9 mouse cellular contexts compared by ENCODE assay signal in genomic region chr6:51459313-51460020, GRCm38 (mm10). TPM values are rescaled to one million over a fixed set of nuclear protein-coding genes. Genes with fewer than 3 reads are reported as not detected.
A peak's percentile ranks its signal among the peaks of the same experiment; 100 is the strongest.
DNase-seq lines count a peak whose midpoint lies in the region; ATAC-seq and TF ChIP-seq lines count a peak whose summit lies in the region.
"Had no signal": no experiment of that assay in that cellular context is flagged by ENCODE, and none has a peak within 500 bp of the region (broad histone marks: within the 10 kb centered on the region; RNA-seq: fewer than 3 reads in every experiment).

No protein-coding gene starts in this region.

- no peak overlapping the region for H3K27ac ChIP-seq in kidney, embryonic 15.5 days
- no peak overlapping the region for H3K27ac ChIP-seq in kidney, adult 2 months (ENCODE audit: insufficient read depth, low read depth, low read length)
- H3K27ac ChIP-seq in embryonic fibroblast, embryonic 13.5 days (ENCODE audit: insufficient read depth, low read length), result no peak overlapping the region
- H3K27ac ChIP-seq in limb, embryonic 14.5 days (replicated peaks; ENCODE audit: low read depth, low read length), result no peak overlapping the region

- no peaks in the 10 kb centered on the region for H3K27me3 ChIP-seq in kidney, embryonic 15.5 days
- no peaks in the 10 kb centered on the region for H3K27me3 ChIP-seq in kidney, adult 2 months (replicated peaks; ENCODE audit: control insufficient read depth, insufficient read depth, low read length)
- H3K27me3 ChIP-seq in limb, embryonic 14.5 days (ENCODE audit: control insufficient read depth, insufficient read depth, low read length), result no peaks in the 10 kb centered on the region

- no peak overlapping the region for H3K4me2 ChIP-seq in kidney, embryonic 15.5 days
- no peak overlapping the region for H3K4me2 ChIP-seq in limb, embryonic 14.5 days (replicated peaks; ENCODE audit: low read depth, low read length, severe bottlenecking)

- no peaks in the 10 kb centered on the region for H3K9me3 ChIP-seq in kidney, embryonic 15.5 days (replicated peaks)
- no peaks in the 10 kb centered on the region for H3K9me3 ChIP-seq in limb, embryonic 14.5 days (ENCODE audit: control insufficient read depth, low read length)

- ATAC-seq in kidney, embryonic 15.5 days (replicated peaks; ENCODE audit: low FRiP score), result peak; percentile 44
- peak; percentile 53 for ATAC-seq in limb, embryonic 14.5 days (ENCODE audit: low FRiP score, low read depth)

- no peak overlapping the region for H3K4me3 ChIP-seq in kidney, embryonic 15.5 days (replicated peaks)
- no peak overlapping the region for H3K4me3 ChIP-seq in kidney, adult 2 months (ENCODE audit: insufficient read depth, low read depth, low read length)
- no peak overlapping the region for H3K4me3 ChIP-seq in embryonic fibroblast, embryonic 13.5 days (ENCODE audit: insufficient read depth, low read length)
- H3K4me3 ChIP-seq in limb, embryonic 14.5 days (replicated peaks; ENCODE audit: low read length), result no peak overlapping the region
- H3K4me3 ChIP-seq: myocyte had no signal

- no peak for DNase-seq in kidney, adult 2 months
- no peak for DNase-seq in limb, embryonic 14.5 days (ENCODE audit: low spot score)
- DNase-seq in retina, embryonic 14.5 days (ENCODE audit: low spot score), result peak; percentile 53
- no peak for DNase-seq in spleen, postnatal 4 days (ENCODE audit: low spot score in 2 of 2)
- no peak for DNase-seq in left cerebral cortex, adult 11 months (ENCODE audit: low spot score)
- no peak for DNase-seq in lung, adult 18-20 months

- WGBS in kidney, embryonic 15.5 days, result 43% methylated on average over 5 of the region's 5 CpGs
- WGBS in kidney, adult 2 months, result 58% methylated on average over 5 of the region's 5 CpGs
- WGBS in limb, embryonic 14.5 days, result 41% methylated on average over 5 of the region's 5 CpGs

- TF ChIP-seq POLR2A in kidney, adult 2 months (IDR thresholded peaks at IDR 0.05; ENCODE audit: low read depth, low read length), result no peak
- TF ChIP-seq POLR2A in embryonic fibroblast, embryonic 13.5 days (IDR thresholded peaks at IDR 0.05; ENCODE audit: low read depth, low read length), result 0 out of 2 replicates have a peak, but pooled peaks have one; percentile 34
- TF ChIP-seq POLR2A in limb, embryonic 14.5 days (IDR thresholded peaks at IDR 0.05; ENCODE audit: borderline replicate concordance, extremely low read depth, insufficient read depth, insufficient read length), result no peak

- peaks cover 6% of the 10 kb centered on the region; the same call in 1 of the 2 replicates for H3K4me1 ChIP-seq in kidney, embryonic 15.5 days
- no peaks in the 10 kb centered on the region; the same call in 1 of the 2 replicates for H3K4me1 ChIP-seq in kidney, adult 2 months (ENCODE audit: control insufficient read depth, insufficient read depth, low read length)
- no peaks in the 10 kb centered on the region for H3K4me1 ChIP-seq in embryonic fibroblast, embryonic 13.5 days (ENCODE audit: control insufficient read depth, insufficient read depth, low read length)
- 0 out of 2 replicates have a peak, but pooled peaks cover 3% of the 10 kb centered on the region for H3K4me1 ChIP-seq in limb, embryonic 14.5 days (ENCODE audit: control insufficient read depth, insufficient read depth, low read length)

- no peak overlapping the region for H3K9ac ChIP-seq in kidney, embryonic 15.5 days
- H3K9ac ChIP-seq in limb, embryonic 14.5 days (ENCODE audit: low read depth, low read length, severe bottlenecking), result no peak overlapping the region

- TF ChIP-seq CTCF in kidney, adult 2 months (conservative IDR thresholded peaks at IDR 0.05; ENCODE audit: insufficient read depth, insufficient read length, low read depth, low read length), result no peak
- no peak for TF ChIP-seq CTCF in embryonic fibroblast, embryonic 13.5 days (IDR thresholded peaks at IDR 0.05; ENCODE audit: borderline replicate concordance, insufficient read depth, low read length)

- H3K36me3 ChIP-seq in kidney, embryonic 15.5 days, result peaks cover 60% of the 10 kb centered on the region
- H3K36me3 ChIP-seq in kidney, adult 2 months (ENCODE audit: control insufficient read depth, insufficient read depth, low read length), result peaks cover 37% of the 10 kb centered on the region
- peaks cover 57% of the 10 kb centered on the region for H3K36me3 ChIP-seq in limb, embryonic 14.5 days (ENCODE audit: control insufficient read depth, insufficient read depth, low read length)

RNA-seq across cellular contexts. Expression of gene Hnrnpa2b1, which starts 10.2 kb away (rescaled TPM):
- 2,022 and 2,214 TPM in 2 replicates for polyA plus RNA-seq in kidney, embryonic 15.5 days (2015; fragmentation: Nextera tagmentation; extraction: Ambion mirVana)
- 63.0 and 105 TPM in 2 replicates for polyA plus RNA-seq in kidney, adult 2 months (2012; rRNA removed)
- 838 and 1,144 TPM in 2 replicates for polyA plus RNA-seq in embryonic fibroblast, embryonic 13.5 days (2011; ENCODE audit: insufficient read length, low read depth, missing spikeins)
- polyA plus RNA-seq in limb, embryonic 14.5 days (2012; rRNA removed), result 1,157 and 1,691 TPM in 2 replicates
- polyA plus RNA-seq in limb, embryonic 14.5 days (2014; fragmentation: Nextera tagmentation; extraction: Ambion mirVana), result 1,002 and 1,100 TPM in 2 replicates

RNA-seq across cellular contexts. Expression of gene Cbx3, which starts 10.7 kb away (rescaled TPM):
- polyA plus RNA-seq in kidney, embryonic 15.5 days (2015; fragmentation: Nextera tagmentation; extraction: Ambion mirVana), result 476 and 547 TPM in 2 replicates
- 5.7 and 11.0 TPM in 2 replicates for polyA plus RNA-seq in kidney, adult 2 months (2012; rRNA removed)
- 162 and 261 TPM in 2 replicates for polyA plus RNA-seq in embryonic fibroblast, embryonic 13.5 days (2011; ENCODE audit: insufficient read length, low read depth, missing spikeins)
- polyA plus RNA-seq in limb, embryonic 14.5 days (2012; rRNA removed), result 93.6 and 120 TPM in 2 replicates
- polyA plus RNA-seq in limb, embryonic 14.5 days (2014; fragmentation: Nextera tagmentation; extraction: Ambion mirVana), result 444 and 459 TPM in 2 replicates

RNA-seq across cellular contexts. Expression of gene Nfe2l3, which starts 27.0 kb away (rescaled TPM):
- polyA plus RNA-seq in kidney, embryonic 15.5 days (2015; fragmentation: Nextera tagmentation; extraction: Ambion mirVana), result 1.9 and 2.2 TPM in 2 replicates
- polyA plus RNA-seq in kidney, adult 2 months (2012; rRNA removed), result 0.75 and 1.3 TPM in 2 replicates
- 0.19 and 0.45 TPM in 2 replicates for polyA plus RNA-seq in embryonic fibroblast, embryonic 13.5 days (2011; ENCODE audit: insufficient read length, low read depth, missing spikeins)
- 2.4 TPM in 2 replicates for polyA plus RNA-seq in limb, embryonic 14.5 days (2012; rRNA removed)
- 2.4 and 4.0 TPM in 2 replicates for polyA plus RNA-seq in limb, embryonic 14.5 days (2014; fragmentation: Nextera tagmentation; extraction: Ambion mirVana)
